Mouse (Mus musculus) CD4-positive helper T cell, adult 2 months (primary cell): Measurements from ENCODE around the gene Gm28042.

ENCODE experiments used
- DNase-seq: peaks from one replicate; pipeline ENCODE4 v3.0.0-alpha.2; 2012; ENCODE audit warnings: low read depth, missing footprints, low spot score

Gene Gm28042

GRCm38 (mm10) chr2:120026984-120027949 is at the start of gene Gm28042, which contains the start of gene Jmjd7:
Gene Gm28042 (plus strand): TSS chr2:120027493.
Gene Jmjd7 (plus strand): TSS chr2:120027483.
- DNase-seq, result peak; percentile 95

GRCm38 (mm10) chr2:119980343-119980986 is 46.8 kb upstream of the Gm28042 start:
- no peak for DNase-seq

- no peak for DNase-seq
Measured at GRCm38 (mm10) chr2:119981631-119982030, 45.7 kb upstream of the Gm28042 start.

- DNase-seq, result no peak
Measured at GRCm38 (mm10) chr2:119985871-119986270, 41.4 kb upstream of the Gm28042 start.

- DNase-seq, result no peak
Measured at GRCm38 (mm10) chr2:119986369-119986768, 40.9 kb upstream of the Gm28042 start.

- DNase-seq, result no peak
Measured at GRCm38 (mm10) chr2:119987441-119987840, 39.9 kb upstream of the Gm28042 start.

- DNase-seq, result no peak
Measured at GRCm38 (mm10) chr2:119988952-119989351, 38.3 kb upstream of the Gm28042 start.

GRCm38 (mm10) chr2:119990881-119991280 is 36.4 kb upstream of the Gm28042 start:
- DNase-seq, result no peak

- DNase-seq, result no peak
Measured at GRCm38 (mm10) chr2:119992349-119992748, 34.9 kb upstream of the Gm28042 start.

- DNase-seq, result no peak
Measured at GRCm38 (mm10) chr2:119993515-119993914, 33.8 kb upstream of the Gm28042 start.

- DNase-seq, result no peak
Measured at GRCm38 (mm10) chr2:119994839-119995238, 32.5 kb upstream of the Gm28042 start.

GRCm38 (mm10) chr2:119995391-119996281 is 31.7 kb upstream of the Gm28042 start:
- no peak for DNase-seq

- DNase-seq, result no peak
Measured at GRCm38 (mm10) chr2:119997354-119997753, 29.9 kb upstream of the Gm28042 start.

GRCm38 (mm10) chr2:119999731-120000130 is 27.6 kb upstream of the Gm28042 start:
- no peak for DNase-seq

GRCm38 (mm10) chr2:120000882-120001584 is 26.3 kb upstream of the Gm28042 start:
- no peak for DNase-seq

GRCm38 (mm10) chr2:120001956-120002355 is 25.3 kb upstream of the Gm28042 start:
- no peak for DNase-seq

GRCm38 (mm10) chr2:120003970-120004369 is 23.3 kb upstream of the Gm28042 start:
- DNase-seq, result peak; percentile 18

- no peak for DNase-seq
Measured at GRCm38 (mm10) chr2:120006696-120007095, 20.6 kb upstream of the Gm28042 start.

- no peak for DNase-seq
Measured at GRCm38 (mm10) chr2:120007680-120008210, 19.5 kb upstream of the Gm28042 start.

GRCm38 (mm10) chr2:120008672-120009071 is 18.6 kb upstream of the Gm28042 start:
- DNase-seq, result no peak
